Mouse (Mus musculus): ENCODE data around the gene Stk16. TPM values are rescaled to one million over a fixed set of nuclear protein-coding genes. Genes with fewer than 3 reads are reported as not detected.

The Stk16 gene
- polyA plus RNA-seq, 1 experiment from 2014 or later, result 119 TPM

DNA sequence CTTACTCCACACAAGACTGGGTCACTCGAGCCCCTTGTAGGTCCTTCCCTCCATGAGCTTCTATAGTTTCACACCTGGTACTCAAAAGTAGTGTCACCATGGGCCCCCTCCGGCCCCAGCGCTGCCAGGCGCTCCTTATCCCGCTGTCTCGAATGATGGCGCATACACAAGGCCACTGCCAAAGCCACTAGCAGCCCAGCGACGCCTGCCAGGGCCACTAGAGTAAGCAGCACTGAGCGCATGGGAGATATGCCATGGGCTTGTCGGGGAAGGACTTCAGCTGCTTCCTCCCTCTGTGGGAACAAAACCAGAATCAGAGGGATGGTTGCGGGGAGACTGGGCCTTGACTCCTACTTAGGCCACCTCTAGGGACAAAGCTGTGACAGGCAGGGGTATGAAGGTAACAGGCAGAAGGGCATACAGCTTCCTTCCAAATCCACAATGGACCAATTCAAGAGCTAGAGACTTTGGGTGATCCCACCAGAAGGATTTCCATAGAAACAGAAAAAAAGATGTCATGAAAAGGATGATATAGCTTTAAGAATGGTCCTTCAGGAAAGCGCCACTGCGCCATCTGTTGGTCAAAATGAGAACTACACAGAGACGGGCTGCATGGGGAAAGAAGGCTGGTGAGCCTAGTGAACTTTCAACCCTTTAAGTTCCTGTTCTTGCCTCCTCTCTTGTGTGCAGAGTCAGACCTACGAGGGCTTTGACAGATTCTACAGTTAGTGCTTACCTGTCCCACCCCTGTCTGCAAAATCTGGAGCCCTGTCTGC, 43.4 kb downstream of the Stk16 start:
- ATAC-seq (ENCODE audit: insufficient read depth) (no peak), DNase-seq (peak; percentile 91)
- Histone ChIP-seq H3K4me1 (ENCODE audit: insufficient read depth) (no peaks in the 10 kb centered on the region), H3K9me3 (ENCODE audit: low read depth, low read length) (no peaks in the 10 kb centered on the region), H3K4me2 (no peak overlapping the region), H3K27ac (ENCODE audit: low read depth) (no peak overlapping the region), H3K9ac (no peak overlapping the region), H3K27me3 (ENCODE audit: insufficient read depth, low read length) (no peaks in the 10 kb centered on the region), H3K36me3 (ENCODE audit: insufficient read depth) (no peaks in the 10 kb centered on the region), H3K4me3 (ENCODE audit: low read depth, low read length) (no peak overlapping the region)
- 58% methylated on average over 16 of the region's 16 CpGs for WGBS
- TF ChIP-seq CTCF (IDR thresholded peaks at IDR 0.05; ENCODE audit: low read depth), result peak; percentile 92

DNA sequence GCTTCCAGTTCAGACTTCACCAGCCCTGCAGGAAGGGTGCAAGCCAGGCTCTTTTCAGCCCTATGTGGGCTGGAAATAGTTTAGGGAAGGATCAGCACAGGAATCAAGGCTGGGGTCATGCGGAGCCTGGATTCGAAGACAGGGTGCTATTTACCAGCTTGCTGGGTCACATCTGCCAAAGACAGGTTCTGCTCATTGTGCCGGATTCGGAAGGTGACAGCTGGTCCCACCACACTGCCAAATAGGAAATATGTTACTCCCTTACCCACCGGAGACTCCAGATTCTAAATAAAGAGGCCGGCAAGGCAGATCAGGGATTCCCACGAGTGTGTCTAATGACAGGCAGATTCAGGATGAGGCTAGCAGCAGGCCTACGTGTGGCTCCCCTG, 44.0 kb downstream of the Stk16 start:
- WGBS, result 65% methylated on average over 8 of the region's 8 CpGs
- no peak overlapping the region for H3K4me3 ChIP-seq (ENCODE audit: low read depth, low read length)
- H3K4me2 ChIP-seq, result no peak overlapping the region
- ATAC-seq (ENCODE audit: insufficient read depth), result no peak
- no peak overlapping the region for H3K9ac ChIP-seq
- H3K36me3 ChIP-seq (ENCODE audit: insufficient read depth), result no peaks in the 10 kb centered on the region
- H3K9me3 ChIP-seq (ENCODE audit: low read depth, low read length), result no peaks in the 10 kb centered on the region
- DNase-seq, result no peak
- no peak overlapping the region for H3K27ac ChIP-seq (ENCODE audit: low read depth)
- no peaks in the 10 kb centered on the region for H3K27me3 ChIP-seq (ENCODE audit: insufficient read depth, low read length)
- TF ChIP-seq CTCF (IDR thresholded peaks at IDR 0.05; ENCODE audit: low read depth), result no peak
- no peaks in the 10 kb centered on the region for H3K4me1 ChIP-seq (ENCODE audit: insufficient read depth)

DNA sequence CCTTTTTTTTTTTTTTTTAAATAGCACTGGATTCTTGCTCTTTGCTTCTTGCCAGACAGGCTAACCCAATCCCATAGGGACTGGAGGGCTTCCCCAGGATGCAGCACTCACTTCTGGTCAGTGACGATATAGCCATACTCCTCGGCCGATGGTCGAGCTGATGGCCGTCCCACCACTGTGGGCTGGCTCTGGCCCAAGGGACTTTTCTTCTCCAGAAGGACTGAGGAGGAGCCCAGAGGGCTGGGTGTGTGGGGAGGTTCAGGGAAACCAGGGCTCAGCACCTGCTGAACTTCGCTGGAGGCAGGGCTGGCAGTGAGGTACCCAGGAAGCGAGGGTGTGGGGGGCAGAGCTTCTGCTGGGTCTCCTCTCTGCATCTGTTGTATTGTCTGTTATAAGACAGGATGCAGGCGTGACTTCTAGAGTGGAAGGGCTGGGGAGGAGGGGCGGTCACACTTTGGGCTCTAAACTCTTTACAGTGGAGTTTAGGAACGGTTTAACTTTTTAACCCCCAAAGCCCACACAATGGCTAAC, 44.9 kb downstream of the Stk16 start:
- H3K4me1 ChIP-seq (ENCODE audit: insufficient read depth), result no peaks in the 10 kb centered on the region
- no peaks in the 10 kb centered on the region for H3K9me3 ChIP-seq (ENCODE audit: low read depth, low read length)

DNA sequence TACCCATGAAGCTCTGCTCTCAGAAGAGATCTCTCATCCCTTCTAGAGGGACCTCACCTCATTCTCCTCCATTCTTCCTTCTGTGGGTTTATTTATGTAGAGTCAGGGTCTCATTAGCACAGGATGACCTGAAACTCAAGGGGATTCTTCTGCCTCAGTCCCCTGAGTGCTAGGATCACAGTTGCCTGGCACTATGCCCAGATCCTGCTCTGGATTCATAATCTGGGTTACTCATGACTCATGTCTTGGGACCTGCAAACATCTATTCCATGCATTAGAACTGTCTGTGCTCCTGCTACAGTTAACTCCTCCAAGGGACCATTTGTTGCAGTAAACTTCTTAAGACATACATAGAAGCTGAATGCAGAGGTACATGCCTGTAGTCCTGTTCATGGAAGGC, 50.6 kb downstream of the Stk16 start:
- no peak for DNase-seq
- peaks cover 24% of the 10 kb centered on the region for H3K27me3 ChIP-seq (ENCODE audit: insufficient read depth, low read length)

More for the DNA sequence above, 44.9 kb downstream of the Stk16 start:
- TF ChIP-seq CTCF (IDR thresholded peaks at IDR 0.05; ENCODE audit: low read depth), result no peak
- Histone ChIP-seq H3K36me3 (ENCODE audit: insufficient read depth) (no peaks in the 10 kb centered on the region), H3K4me3 (ENCODE audit: low read depth, low read length) (no peak overlapping the region), H3K4me2 (no peak overlapping the region), H3K9ac (no peak overlapping the region), H3K27me3 (ENCODE audit: insufficient read depth, low read length) (no peaks in the 10 kb centered on the region), H3K27ac (ENCODE audit: low read depth) (no peak overlapping the region)
- 62% methylated on average over 10 of the region's 10 CpGs for WGBS
- ATAC-seq (ENCODE audit: insufficient read depth) (no peak), DNase-seq (no peak)

DNA sequence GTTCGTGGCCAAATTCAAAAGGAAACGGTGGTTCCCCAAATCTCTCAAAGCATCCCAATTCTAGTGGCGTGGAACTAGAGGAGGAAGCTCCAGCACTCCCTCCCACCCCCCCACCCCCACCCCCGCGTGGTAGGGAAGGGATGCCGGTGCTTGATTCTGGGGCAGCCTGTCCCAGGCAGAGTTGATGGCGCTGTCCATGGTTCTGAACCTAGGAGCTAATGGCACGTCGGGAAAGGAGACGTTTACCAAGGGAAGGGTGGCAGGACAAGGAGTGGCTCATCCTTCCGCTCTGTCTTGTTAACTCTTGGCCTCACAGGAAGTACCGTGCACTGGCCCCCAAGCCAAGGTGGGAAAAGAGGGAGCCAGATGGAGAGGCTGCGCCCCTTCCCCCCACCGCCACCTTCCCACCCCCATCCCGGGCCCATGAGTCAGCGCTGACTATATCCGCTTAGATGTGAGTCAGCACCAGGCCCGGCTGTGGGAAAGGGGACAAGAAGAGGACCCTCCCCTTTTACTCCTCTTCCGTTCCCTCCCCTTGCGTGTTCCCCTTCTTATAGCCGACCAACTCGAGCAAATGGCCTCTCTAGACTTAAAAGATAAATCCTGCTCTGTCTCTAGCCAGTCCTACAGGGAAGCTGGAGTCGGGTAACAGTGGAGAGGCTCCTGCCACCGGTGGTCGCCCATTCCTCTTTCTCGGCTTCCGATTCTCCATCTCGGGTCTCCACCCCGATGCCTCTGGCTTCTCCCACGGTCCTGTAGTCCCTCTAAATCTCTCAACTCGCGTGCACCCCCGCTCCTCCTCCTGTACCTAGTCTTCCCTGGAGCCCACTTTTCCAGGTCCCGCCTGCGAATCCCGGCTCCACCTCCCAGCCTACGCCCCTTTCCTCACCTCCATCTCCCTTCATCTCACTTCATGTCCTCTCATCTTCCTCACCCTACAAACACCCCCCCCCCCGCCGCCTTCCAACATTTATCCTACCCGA, 52.6 kb downstream of the Stk16 start:
- Histone ChIP-seq H3K9ac (no peak overlapping the region), H3K27me3 (ENCODE audit: insufficient read depth, low read length) (peaks cover 24% of the 10 kb centered on the region), H3K36me3 (ENCODE audit: insufficient read depth) (no peaks in the 10 kb centered on the region), H3K27ac (ENCODE audit: low read depth) (no peak overlapping the region), H3K9me3 (ENCODE audit: low read depth, low read length) (no peaks in the 10 kb centered on the region), H3K4me1 (ENCODE audit: insufficient read depth) (no peaks in the 10 kb centered on the region), H3K4me2 (no peak overlapping the region), H3K4me3 (ENCODE audit: low read depth, low read length) (no peak overlapping the region)
- ATAC-seq (ENCODE audit: insufficient read depth) (no peak), DNase-seq (peak; percentile 94)
- 2% methylated on average over 40 of the region's 40 CpGs for WGBS
- no peak for TF ChIP-seq CTCF (IDR thresholded peaks at IDR 0.05; ENCODE audit: low read depth)

More for the DNA sequence above, 50.6 kb downstream of the Stk16 start:
- Histone ChIP-seq H3K36me3 (ENCODE audit: insufficient read depth) (no peaks in the 10 kb centered on the region), H3K9me3 (ENCODE audit: low read depth, low read length) (no peaks in the 10 kb centered on the region), H3K4me1 (ENCODE audit: insufficient read depth) (no peaks in the 10 kb centered on the region), H3K4me3 (ENCODE audit: low read depth, low read length) (no peak overlapping the region), H3K4me2 (no peak overlapping the region), H3K9ac (no peak overlapping the region), H3K27ac (ENCODE audit: low read depth) (no peak overlapping the region)
- no peak for TF ChIP-seq CTCF (IDR thresholded peaks at IDR 0.05; ENCODE audit: low read depth)
- no peak for ATAC-seq (ENCODE audit: insufficient read depth)

DNA sequence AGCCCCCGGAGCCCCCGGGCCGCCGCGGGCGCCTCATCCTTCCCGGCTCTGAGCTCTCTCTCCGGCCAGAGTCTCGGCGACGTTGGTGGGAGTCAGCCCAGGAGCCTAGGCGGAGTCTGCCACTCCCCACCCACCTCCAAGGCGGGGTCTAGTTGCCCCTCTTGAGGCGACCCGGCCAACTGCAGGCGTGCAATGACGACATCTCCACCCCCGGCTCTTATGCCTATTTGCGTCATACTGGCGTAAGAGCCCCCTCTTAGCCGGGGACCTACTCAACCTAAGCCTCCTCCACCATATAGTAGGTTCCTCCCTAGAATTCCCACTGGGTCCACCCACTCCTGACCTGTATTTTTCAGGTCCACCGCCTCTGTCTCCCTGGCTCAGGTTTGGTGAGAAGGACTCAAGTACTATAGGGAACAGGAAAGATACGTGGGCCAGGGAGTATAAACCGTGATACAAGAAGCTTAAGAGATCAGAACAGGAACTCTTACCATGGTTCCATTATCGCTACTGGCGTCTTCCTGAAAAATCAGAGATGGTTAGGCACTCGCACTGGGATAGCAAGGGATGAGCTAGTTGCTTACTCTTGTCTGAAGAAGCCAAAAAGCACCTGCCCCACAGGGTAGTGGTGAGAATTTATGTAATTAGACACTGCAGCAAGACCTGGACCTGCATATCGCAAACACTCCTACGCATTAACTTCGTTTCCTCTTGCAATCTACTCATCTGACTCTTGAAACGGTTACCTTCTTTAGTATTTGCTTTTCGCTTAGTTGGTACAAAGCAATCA, 53.6 kb downstream of the Stk16 start, which contains the start of gene Ptprn:
Gene Ptprn (minus strand): TSS at position 412 of the 790 bp plus-strand sequence.
- H3K4me3 ChIP-seq (ENCODE audit: low read depth, low read length), result no peak within 1 kb of the TSS
- no peak for DNase-seq
- H3K9me3 ChIP-seq (ENCODE audit: low read depth, low read length), result no peaks in the 10 kb centered on the region
- TF ChIP-seq CTCF (IDR thresholded peaks at IDR 0.05; ENCODE audit: low read depth), result no peak
- whole genome bisulfite sequencing, result 11% methylated on average over 32 of the region's 32 CpGs
- no peak within 1 kb of the TSS for H3K4me2 ChIP-seq
- no peak for ATAC-seq (ENCODE audit: insufficient read depth)
- no peaks in the 10 kb centered on the region for H3K36me3 ChIP-seq (ENCODE audit: insufficient read depth)
- H3K4me1 ChIP-seq (ENCODE audit: insufficient read depth), result no peaks in the 10 kb centered on the region
- peaks cover 24% of the 10 kb centered on the region for H3K27me3 ChIP-seq (ENCODE audit: insufficient read depth, low read length)
- no peak within 1 kb of the TSS for H3K27ac ChIP-seq (ENCODE audit: low read depth)
- no peak within 1 kb of the TSS for H3K9ac ChIP-seq

Small RNAs within 50 kb of the gene (microRNA-seq; reads per million reads assigned to microRNA genes)
- not detected for gene Gm27943 (ENCODE audit: borderline number of aligned reads)

Other genes with a start within 250 kb of the Stk16 start
- 9.2 and 10.0 TPM in 2 replicates for gene Nhej1, start 85.6 kb upstream of the Stk16 start, polyA plus RNA-seq (2014; fragmentation: Nextera tagmentation; extraction: Ambion mirVana)
- 0.20 and 0.23 TPM in 2 replicates for gene Slc23a3, start 76.9 kb upstream of the Stk16 start, polyA plus RNA-seq (2014; fragmentation: Nextera tagmentation; extraction: Ambion mirVana)
- 31.5 and 32.4 TPM in 2 replicates for gene Cnppd1, start 68.1 kb upstream of the Stk16 start, polyA plus RNA-seq (2014; fragmentation: Nextera tagmentation; extraction: Ambion mirVana)
- 52.9 and 55.2 TPM in 2 replicates for gene Retreg2, start 68.1 kb upstream of the Stk16 start, polyA plus RNA-seq (2014; fragmentation: Nextera tagmentation; extraction: Ambion mirVana)
- 32.6 and 32.9 TPM in 2 replicates for gene Zfand2b, start 42.2 kb upstream of the Stk16 start, polyA plus RNA-seq (2014; fragmentation: Nextera tagmentation; extraction: Ambion mirVana)
- gene Abcb6, start 30.4 kb upstream of the Stk16 start, polyA plus RNA-seq (2014; fragmentation: Nextera tagmentation; extraction: Ambion mirVana), result 15.4 and 16.8 TPM in 2 replicates
- gene Ankzf1, start 18.7 kb upstream of the Stk16 start, polyA plus RNA-seq (2014; fragmentation: Nextera tagmentation; extraction: Ambion mirVana), result 13.3 and 16.5 TPM in 2 replicates
- 25.2 and 27.5 TPM in 2 replicates for gene Atg9a, start 18.6 kb upstream of the Stk16 start, polyA plus RNA-seq (2014; fragmentation: Nextera tagmentation; extraction: Ambion mirVana)
- gene Glb1l, start within 50 bp of the Stk16 start, polyA plus RNA-seq (2014; fragmentation: Nextera tagmentation; extraction: Ambion mirVana), result 16.0 and 16.7 TPM in 2 replicates
- gene Tuba4a, start 9.0 kb downstream of the Stk16 start, polyA plus RNA-seq (2014; fragmentation: Nextera tagmentation; extraction: Ambion mirVana), result 21.3 and 25.3 TPM in 2 replicates
- gene A630095N17Rik, start 21.3 kb downstream of the Stk16 start, polyA plus RNA-seq (2014; fragmentation: Nextera tagmentation; extraction: Ambion mirVana), result not detected in 2 replicates
- gene Dnajb2, start 25.6 kb downstream of the Stk16 start, polyA plus RNA-seq (2014; fragmentation: Nextera tagmentation; extraction: Ambion mirVana), result 14.1 and 16.9 TPM in 2 replicates
- gene Ptprn, start 53.7 kb downstream of the Stk16 start, polyA plus RNA-seq (2014; fragmentation: Nextera tagmentation; extraction: Ambion mirVana), result 0.21 and 0.37 TPM in 2 replicates
- not detected in 2 replicates for gene Resp18, start 67.6 kb downstream of the Stk16 start, polyA plus RNA-seq (2014; fragmentation: Nextera tagmentation; extraction: Ambion mirVana)
- gene Dnpep, start 107.2 kb downstream of the Stk16 start, polyA plus RNA-seq (2014; fragmentation: Nextera tagmentation; extraction: Ambion mirVana), result 110 and 113 TPM in 2 replicates
- gene Des, start 149.5 kb downstream of the Stk16 start, polyA plus RNA-seq (2014; fragmentation: Nextera tagmentation; extraction: Ambion mirVana), result 42.9 and 46.3 TPM in 2 replicates
- gene Speg, start 164.5 kb downstream of the Stk16 start, polyA plus RNA-seq (2014; fragmentation: Nextera tagmentation; extraction: Ambion mirVana), result 40.1 and 44.7 TPM in 2 replicates
- 61.2 and 67.3 TPM in 2 replicates for gene Gmppa, start 225.1 kb downstream of the Stk16 start, polyA plus RNA-seq (2014; fragmentation: Nextera tagmentation; extraction: Ambion mirVana)
- gene Asic4, start 239.6 kb downstream of the Stk16 start, polyA plus RNA-seq (2014; fragmentation: Nextera tagmentation; extraction: Ambion mirVana), result 0.12 and 0.18 TPM in 2 replicates

Data from lung, embryonic 14.5 days (tissue).